Mouse (Mus musculus): ENCODE data around the gene Scamp2.

Gene Scamp2

DNA sequence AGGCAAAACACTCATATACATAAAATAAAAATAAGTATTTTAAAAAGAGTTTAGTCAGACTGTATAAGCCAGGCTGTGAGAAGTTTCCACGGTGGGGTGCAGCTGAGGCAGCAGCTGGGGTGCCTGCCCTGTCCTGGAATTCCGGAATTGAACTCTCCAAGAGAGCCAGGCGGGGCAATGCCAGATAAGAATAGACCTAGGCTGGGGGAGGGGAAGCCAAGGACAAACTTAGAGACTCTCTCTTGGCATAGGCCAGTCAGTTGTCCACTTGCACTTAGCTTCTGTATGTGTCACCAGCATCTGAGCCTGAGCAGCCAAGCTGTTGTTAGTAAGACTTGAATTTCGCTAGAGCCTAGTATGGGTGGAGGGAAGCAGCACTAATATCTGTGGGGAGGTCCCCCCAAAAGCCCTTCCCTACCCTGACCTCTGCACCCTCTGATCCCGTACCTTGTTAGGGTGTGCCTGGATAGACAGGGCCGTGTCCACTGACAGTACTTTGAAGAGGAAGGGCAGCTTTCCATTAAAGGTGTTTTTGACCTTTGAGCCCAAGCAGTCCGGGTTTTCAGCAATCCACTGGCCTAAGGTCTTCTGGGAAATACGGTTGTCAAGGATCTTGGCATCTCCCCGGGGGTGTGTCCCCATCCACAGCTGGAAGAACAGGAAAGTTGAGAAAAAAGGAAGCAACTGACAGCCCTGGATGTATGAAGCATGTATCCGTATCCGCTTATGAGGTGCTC is 10.4 kb upstream of the Scamp2 start:
- no peak for DNase-seq (ENCODE audit: low spot score in 2 of 2)

DNA sequence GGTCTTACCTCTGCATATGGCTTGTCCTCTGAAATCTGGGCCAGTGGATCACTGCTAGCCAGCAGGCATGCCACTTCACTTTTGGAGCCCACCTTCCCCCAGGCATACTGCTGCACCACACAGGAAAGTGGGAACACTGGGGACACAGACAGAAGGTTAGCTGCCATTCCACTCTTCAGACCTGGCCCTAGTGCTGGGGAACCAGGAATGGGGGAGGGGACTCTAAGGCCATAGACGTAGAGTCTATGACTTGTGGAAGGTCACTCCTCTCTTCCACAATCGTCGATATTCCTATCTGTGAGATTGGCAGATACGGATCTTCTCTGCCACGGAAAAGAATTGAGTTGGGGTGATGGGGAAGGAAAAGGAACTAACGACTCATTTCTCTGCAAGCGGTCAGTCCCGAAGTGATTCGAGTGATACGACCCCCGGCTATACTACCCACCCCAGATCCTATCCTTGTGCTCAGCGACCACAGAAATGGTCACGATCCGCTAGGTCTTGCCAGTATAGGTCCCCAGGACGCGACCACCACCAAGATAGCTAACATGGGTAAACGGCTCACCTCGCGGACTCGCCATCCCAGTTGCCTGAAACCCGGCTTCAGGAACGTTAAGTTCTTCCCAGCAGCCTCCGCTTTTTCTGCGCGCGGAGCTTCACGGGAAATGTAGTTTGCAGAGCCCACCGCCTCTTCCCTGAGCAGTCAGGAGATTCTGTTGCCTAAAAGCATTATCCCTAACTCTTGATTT is 8.4 kb upstream of the Scamp2 start, which contains the start of gene Mpi:
Gene Mpi, minus strand, starts transcription at position 625 of the 749 bp plus-strand sequence.
- peak; percentile 58 to 66 for DNase-seq (ENCODE audit: low spot score in 2 of 2)

DNA sequence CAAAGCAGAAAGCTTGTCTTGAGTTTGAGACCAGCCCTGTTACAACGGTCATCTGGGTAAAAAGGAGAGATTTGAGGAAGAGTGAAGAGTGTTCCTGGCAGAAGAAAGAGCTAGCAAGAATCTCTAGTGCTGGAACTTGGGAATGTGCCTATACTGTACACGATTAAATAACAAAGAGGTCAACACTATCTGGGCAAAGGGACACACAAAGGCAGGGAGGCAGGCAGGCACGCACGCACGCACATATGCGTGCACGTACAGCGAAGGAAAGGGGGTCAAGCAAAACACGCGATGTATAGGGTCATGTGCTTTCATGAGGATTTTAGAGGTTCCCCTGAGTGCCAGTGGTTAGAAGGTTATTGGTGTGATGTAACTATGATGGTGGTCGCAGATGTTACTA is 7.6 kb upstream of the Scamp2 start:
- no peak for DNase-seq (ENCODE audit: low spot score in 2 of 2)

DNA sequence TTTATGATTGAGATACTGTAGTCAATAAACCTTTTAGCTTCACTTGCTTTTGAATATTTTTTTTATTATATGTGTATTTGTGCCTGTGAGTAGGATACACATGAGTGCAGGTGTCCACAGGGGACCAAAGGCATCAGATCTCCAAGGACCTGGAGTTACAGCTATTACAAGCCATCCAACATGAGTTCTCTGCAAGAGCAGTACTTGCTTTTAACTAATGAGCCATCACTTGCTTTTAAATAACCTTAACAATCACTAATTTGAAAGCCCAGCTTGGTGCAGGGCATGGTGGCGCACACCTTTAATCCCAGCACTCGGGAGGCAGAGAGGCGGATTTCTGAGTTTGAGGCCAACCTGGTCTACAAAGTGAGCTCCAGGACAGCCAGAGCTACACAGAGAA is 6.0 kb upstream of the Scamp2 start:
- no peak for DNase-seq (ENCODE audit: low spot score in 2 of 2)

- no peak for DNase-seq (ENCODE audit: low spot score in 2 of 2)
Measured at GRCm38 (mm10) chr9:57557215-57557614, 3.5 kb upstream of the Scamp2 start.

DNA sequence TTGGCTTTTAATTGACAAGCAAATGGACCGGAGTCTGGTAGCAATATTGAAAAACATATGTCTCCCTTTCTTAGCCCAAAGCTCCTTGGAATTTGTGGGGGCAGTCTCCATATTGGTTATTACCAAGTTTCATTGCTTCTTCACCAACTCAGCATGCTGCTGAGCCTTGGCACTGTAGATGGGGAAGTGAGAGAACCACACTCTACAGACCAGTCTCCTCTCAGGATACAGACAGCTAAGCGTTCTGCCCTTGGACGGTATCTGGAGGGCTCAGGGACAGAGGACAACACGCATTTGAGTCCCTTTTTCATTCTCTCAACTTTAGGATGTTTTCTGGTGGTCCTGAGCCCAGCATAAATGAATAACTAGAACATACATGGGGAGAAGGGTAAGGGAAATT is 2.1 kb upstream of the Scamp2 start:
- no peak for DNase-seq (ENCODE audit: low spot score in 2 of 2)

DNA sequence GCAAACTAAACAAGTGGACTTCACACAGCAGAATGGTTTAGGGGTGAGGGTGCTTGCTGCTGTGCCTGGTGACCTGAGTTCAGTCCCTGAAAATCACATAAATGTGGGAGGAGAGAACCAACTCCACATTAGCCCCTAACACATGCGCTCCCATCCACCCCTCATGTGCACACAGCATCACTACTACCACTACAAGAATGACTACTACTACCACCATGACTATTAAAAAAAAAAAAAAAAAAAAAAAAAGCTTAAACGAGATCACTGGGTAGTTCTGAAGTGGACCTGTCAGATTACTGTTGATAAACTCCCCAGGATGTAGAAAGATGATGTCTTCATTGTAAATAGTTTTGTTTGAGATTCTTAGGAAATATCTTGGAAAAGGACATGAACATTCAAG is 1.2 kb upstream of the Scamp2 start:
- DNase-seq (ENCODE audit: low spot score in 2 of 2), result no peak

DNA sequence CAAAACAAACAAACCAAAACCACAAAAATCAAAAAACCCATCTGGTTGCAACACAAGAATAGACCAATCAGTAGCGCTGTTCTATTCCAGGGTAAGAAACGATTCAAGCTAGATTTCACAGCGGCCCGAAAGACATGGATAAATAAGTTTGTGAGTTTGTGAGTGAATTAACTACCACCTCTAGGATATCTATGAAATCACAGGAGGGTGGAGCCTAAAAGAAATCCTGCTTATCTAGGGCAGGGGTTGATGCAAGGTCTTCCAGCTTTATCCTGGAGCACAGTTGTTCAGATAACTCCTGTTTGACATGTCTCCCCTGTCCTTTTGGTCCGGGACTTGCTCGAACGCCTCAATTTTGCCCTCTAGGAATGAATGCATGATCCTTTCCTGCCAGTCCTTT is 480 bp upstream of the Scamp2 start:
- DNase-seq (ENCODE audit: low spot score in 2 of 2), result no peak

- DNase-seq (ENCODE audit: low spot score in 2 of 2), result no peak
Measured at GRCm38 (mm10) chr9:57561711-57562099, 962 bp downstream of the Scamp2 start.

GRCm38 (mm10) chr9:57562896-57563372 is 2.2 kb downstream of the Scamp2 start:
- DNase-seq (ENCODE audit: low spot score in 2 of 2), result peak in 1 of 2 experiments; percentile 36

GRCm38 (mm10) chr9:57564609-57565008 is 3.9 kb downstream of the Scamp2 start:
- DNase-seq (ENCODE audit: low spot score in 2 of 2), result no peak

GRCm38 (mm10) chr9:57565741-57566221 is 5.0 kb downstream of the Scamp2 start:
- DNase-seq (ENCODE audit: low spot score in 2 of 2), result peak in 1 of 2 experiments; percentile 32

DNA sequence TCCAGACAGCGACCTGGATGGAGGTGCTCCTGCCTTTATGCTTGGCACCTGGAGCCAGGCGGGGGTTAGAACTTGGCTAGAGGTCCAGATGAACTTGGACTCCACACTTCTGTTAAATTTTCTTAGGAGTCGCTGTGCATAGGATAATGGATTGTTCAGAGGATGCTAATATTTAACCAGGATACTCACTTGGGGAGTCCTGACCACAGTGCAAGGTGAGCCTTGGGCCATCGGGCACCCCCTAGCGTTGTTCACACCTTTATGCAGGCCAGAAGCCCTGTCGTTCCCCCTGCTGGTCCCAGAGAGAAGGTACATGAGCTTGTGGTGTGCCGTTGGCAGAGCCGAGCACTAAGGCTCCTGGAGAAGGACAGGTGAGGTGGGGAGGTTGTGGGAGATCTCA is 6.1 kb downstream of the Scamp2 start:
- no peak for DNase-seq (ENCODE audit: low spot score in 2 of 2)

DNA sequence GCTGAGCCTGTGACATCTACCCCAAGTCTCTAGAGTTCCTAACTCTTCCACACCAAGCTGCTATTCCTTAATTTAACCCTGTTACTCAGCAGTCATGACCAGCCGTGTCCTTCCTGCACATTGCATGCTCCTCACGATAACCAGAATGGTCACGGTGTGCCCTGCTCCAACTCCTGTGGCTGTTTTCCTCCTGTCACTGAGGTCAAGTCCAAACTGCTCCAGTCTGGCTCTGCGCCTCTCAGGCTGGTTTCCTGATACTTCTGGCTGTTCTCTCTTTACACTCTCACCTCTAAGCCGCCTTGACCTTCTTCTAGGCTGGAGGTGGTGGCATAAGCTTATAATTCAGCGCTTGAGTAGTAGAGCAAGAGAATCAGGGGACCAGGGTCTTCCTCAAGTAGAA is 7.8 kb downstream of the Scamp2 start:
- DNase-seq (ENCODE audit: low spot score in 2 of 2), result no peak

DNA sequence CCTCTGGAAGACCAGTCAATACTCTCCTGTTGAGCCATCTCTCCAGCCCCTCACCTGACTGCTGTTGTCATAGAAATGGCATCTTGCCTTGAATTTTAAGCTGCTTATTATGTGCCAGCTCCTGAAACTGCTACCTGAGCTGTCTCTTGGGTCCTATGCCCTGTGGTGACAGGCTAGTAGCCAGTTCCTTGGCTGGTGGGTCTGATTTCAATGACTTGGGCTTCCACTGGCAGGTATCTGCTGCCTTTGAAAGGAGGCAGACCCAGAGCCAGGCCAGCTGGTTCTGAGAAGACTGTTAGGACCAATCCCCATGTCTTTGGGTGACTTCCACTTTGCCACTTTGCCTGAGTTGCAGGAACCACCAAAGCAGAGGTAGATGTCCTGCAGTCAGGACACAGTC is 13.7 kb downstream of the Scamp2 start:
- no peak for DNase-seq (ENCODE audit: low spot score in 2 of 2)

DNA sequence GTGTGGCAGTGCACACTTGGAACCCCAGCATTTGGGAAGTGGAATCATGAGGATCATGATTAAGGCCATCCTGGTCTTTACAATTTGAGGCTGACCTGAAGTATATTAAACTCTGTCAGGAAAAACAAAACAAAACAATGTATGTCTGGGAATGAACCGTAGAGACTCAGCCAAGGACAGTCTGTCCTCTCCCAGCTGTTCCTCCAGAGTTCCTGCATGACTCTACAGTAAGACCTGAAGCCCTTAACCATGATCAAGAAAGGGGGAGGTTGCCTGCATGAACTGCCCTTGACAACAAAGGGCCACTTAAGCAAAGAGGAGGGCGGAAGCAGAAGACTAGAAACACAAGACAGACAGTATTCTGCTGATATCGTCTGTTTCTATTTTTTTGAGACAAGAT is 14.8 kb downstream of the Scamp2 start:
- DNase-seq (ENCODE audit: low spot score in 2 of 2), result no peak

GRCm38 (mm10) chr9:57577144-57577849 is 16.6 kb downstream of the Scamp2 start:
- DNase-seq (ENCODE audit: low spot score in 2 of 2), result no peak

DNA sequence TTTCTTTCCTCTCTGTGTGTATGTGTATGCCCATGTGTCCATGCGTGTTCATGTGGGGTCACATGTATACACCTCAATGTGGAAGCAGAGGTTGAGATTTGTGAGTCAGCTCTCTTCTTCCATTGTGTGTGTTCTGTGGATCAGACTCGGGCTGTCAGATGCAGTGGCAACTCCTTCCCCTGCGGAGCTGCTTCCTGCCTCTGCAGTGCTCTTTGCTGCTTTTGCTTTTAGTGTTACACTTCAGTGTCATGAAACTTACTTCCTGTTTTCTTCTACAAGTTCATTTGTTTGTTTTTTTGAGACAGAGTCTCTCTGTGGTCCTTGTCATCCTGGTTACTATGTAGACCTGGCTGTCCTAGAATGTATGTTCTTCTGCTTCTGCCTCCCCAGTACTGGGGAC is 24.2 kb downstream of the Scamp2 start:
- no peak for DNase-seq (ENCODE audit: low spot score in 2 of 2)

GRCm38 (mm10) chr9:57589224-57590126 is 28.7 kb downstream of the Scamp2 start, which contains the start of gene Ulk3:
Ulk3 (plus strand) TSS chr9:57589452.
- DNase-seq (ENCODE audit: low spot score in 2 of 2), result peak; percentile 78 to 81

GRCm38 (mm10) chr9:57590726-57591125 is 30.0 kb downstream of the Scamp2 start:
- no peak for DNase-seq (ENCODE audit: low spot score in 2 of 2)

All from urinary bladder, postnatal 36 days (tissue).